Mouse (Mus musculus) MEL (cell line): ENCODE data around the gene Mrpl51.
A peak's percentile ranks its signal among the peaks of the same experiment; 100 is the strongest.

Experiments
- BHLHE40 ChIP-seq: IDR thresholded peaks from 2 replicates; pipeline ENCODE4 v1.6.1; 2012; ENCODE audit warnings: low read depth, mild to moderate bottlenecking, inconsistent platforms, low read length, improper control_type of control experiment, borderline replicate concordance
- CHD1 ChIP-seq: IDR thresholded peaks from 2 replicates; pipeline ENCODE4 v1.6.1; 2012; ENCODE audit warnings: low read depth, mild to moderate bottlenecking, inconsistent platforms, low read length, improper control_type of control experiment
- CHD2 ChIP-seq: IDR thresholded peaks from 2 replicates; pipeline ENCODE4 v1.6.1; 2011; ENCODE audit warnings: low read length, improper control_type of control experiment
- CTCF ChIP-seq, 3 experiments: IDR thresholded peaks in 2 of 3; conservative IDR thresholded peaks in 1 of 3; 2 replicates each; pipeline ENCODE4 v1.5.1; 2011 to 2012; ENCODE audit warnings: low read length in 3 of 3, low read depth in 2 of 3, mild to moderate bottlenecking in 2 of 3, improper control_type of control experiment in 1 of 3, inconsistent platforms in 1 of 3, mixed read lengths in 1 of 3, moderate library complexity in 1 of 3; ENCODE audit not compliant: control insufficient read depth in 1 of 3, insufficient read depth in 1 of 3, poor library complexity in 1 of 3, severe bottlenecking in 1 of 3
- GABPA ChIP-seq: IDR thresholded peaks from 2 replicates; pipeline ENCODE4 v1.6.1; 2012; ENCODE audit warnings: low read depth, mild to moderate bottlenecking, inconsistent platforms, low read length, improper control_type of control experiment, moderate library complexity
- GATA1 ChIP-seq: IDR thresholded peaks from 2 replicates; pipeline ENCODE4 v1.6.1; 2011; ENCODE audit warnings: low read depth, low read length, improper control_type of control experiment
- HCFC1 ChIP-seq: IDR thresholded peaks from 2 replicates; pipeline ENCODE4 v1.6.1; 2012; ENCODE audit warnings: low read depth, mild to moderate bottlenecking, inconsistent platforms, low read length, improper control_type of control experiment, moderate library complexity
- MYB ChIP-seq: IDR thresholded peaks from 2 replicates; pipeline ENCODE4 v1.6.1; 2011; ENCODE audit warnings: mild to moderate bottlenecking, low read depth, low read length, improper control_type of control experiment
- MYC ChIP-seq: IDR thresholded peaks from 2 replicates; pipeline ENCODE4 v1.6.1; 2011; ENCODE audit warnings: low read depth, mild to moderate bottlenecking, low read length, improper control_type of control experiment, moderate library complexity
- POLR2A ChIP-seq, 2 experiments: IDR thresholded peaks; 2 replicates each; pipeline ENCODE4 v1.6.1; 2011 to 2012; ENCODE audit warnings: low read length in 2 of 2, mild to moderate bottlenecking in 2 of 2, control low read depth in 1 of 2, improper control_type of control experiment in 1 of 2, low read depth in 1 of 2, moderate library complexity in 1 of 2; ENCODE audit not compliant: control insufficient read depth in 1 of 2, insufficient read depth in 1 of 2, poor library complexity in 1 of 2
- ZC3H11A ChIP-seq: IDR thresholded peaks from 2 replicates; pipeline ENCODE4 v1.6.1; 2012; ENCODE audit warnings: low read depth, mild to moderate bottlenecking, inconsistent platforms, low read length, improper control_type of control experiment
- ZKSCAN1 ChIP-seq: IDR thresholded peaks from 2 replicates; pipeline ENCODE4 v1.6.1; 2012; ENCODE audit warnings: low read depth, mild to moderate bottlenecking, inconsistent platforms, low read length, improper control_type of control experiment, moderate library complexity

GRCm38 (mm10) chr6:125163801-125164657 lies 27.6 kb upstream of the Mrpl51 start:
- no peak for TF ChIP-seq CTCF (IDR thresholded peaks at IDR 0.05 in 2 of 3, conservative IDR thresholded peaks at IDR 0.05 in 1 of 3; ENCODE audit: control insufficient read depth in 1 of 3, insufficient read depth in 1 of 3, low read depth in 2 of 3, low read length in 3 of 3, poor library complexity in 1 of 3, severe bottlenecking in 1 of 3)
- TF ChIP-seq BHLHE40, result no peak
- no peak for TF ChIP-seq HCFC1
- TF ChIP-seq CHD2, result no peak
- 0 out of 4 replicates have a peak, but pooled peaks of 1 of the 2 experiments have one; percentile 16 for TF ChIP-seq POLR2A (IDR thresholded peaks at IDR 0.05; ENCODE audit: control insufficient read depth in 1 of 2, insufficient read depth in 1 of 2, low read depth in 1 of 2, low read length in 2 of 2, poor library complexity in 1 of 2)
- no peak for TF ChIP-seq MYB
- TF ChIP-seq ZC3H11A, result no peak
- no peak for TF ChIP-seq GABPA
- no peak for TF ChIP-seq GATA1
- TF ChIP-seq MYC, result no peak
- TF ChIP-seq ZKSCAN1, result no peak
- TF ChIP-seq CHD1, result no peak; the same call in 1 of the 2 replicates
